Mouse (Mus musculus) kidney, adult 2 months (tissue): ENCODE measurements around the gene Tbc1d1.

Experiments used
- CTCF ChIP-seq: fragments of 200-500 bp; conservative IDR thresholded peaks from 2 replicates; pipeline ENCODE4 v1.5.1; 2011; ENCODE audit warnings: low read depth, mild to moderate bottlenecking, control low read depth, low read length, moderate library complexity, mixed read lengths; ENCODE audit not compliant: insufficient read depth, insufficient read length
- POLR2A ChIP-seq: fragments of 200-500 bp; IDR thresholded peaks from one replicate; pipeline ENCODE4 v1.6.1; 2011; ENCODE audit warnings: low read depth, low read length, control low read depth

- no peak for TF ChIP-seq CTCF
- TF ChIP-seq POLR2A, result no peak
Measured at GRCm38 (mm10) chr5:64323286-64323685, 167.2 kb downstream of the Tbc1d1 start.
